Mouse (Mus musculus) intestine, postnatal 0 days (tissue): ENCODE measurements around the gene Tln2. TPM values are rescaled to one million over a fixed set of nuclear protein-coding genes. Genes with fewer than 3 reads are reported as not detected.

ENCODE experiments used
- ATAC-seq: fragments of 200-750 bp; cut with Nextera tagmentation; 2 replicates; pipeline ENCODE4 v1.8.0; 2017; ENCODE audit warnings: mild to moderate bottlenecking, moderate TSS enrichment, moderate library complexity
- H3K27ac ChIP-seq: fragments of 300-500 bp; sonication (generic); 2 replicates; pipeline ENCODE4 v1.5.1; 2014; ENCODE audit warnings: mild to moderate bottlenecking, low read depth, low read length, moderate library complexity
- H3K27me3 ChIP-seq: fragments of 300-500 bp; sonication (generic); replicated peaks from 2 replicates; pipeline ENCODE4 v1.6.1; 2014; ENCODE audit warnings: low read length, mixed read lengths; ENCODE audit not compliant: control insufficient read depth, insufficient read depth
- H3K36me3 ChIP-seq: fragments of 300-500 bp; sonication (generic); 2 replicates; pipeline ENCODE4 v1.6.1; 2014; ENCODE audit warnings: mild to moderate bottlenecking, moderate library complexity; ENCODE audit not compliant: control insufficient read depth, insufficient read depth
- H3K4me1 ChIP-seq: fragments of 300-500 bp; sonication (generic); replicated peaks from 2 replicates; pipeline ENCODE4 v1.6.1; 2014; ENCODE audit warnings: antibody characterized with exemption, low read length, mixed read lengths; ENCODE audit not compliant: control insufficient read depth, insufficient read depth
- H3K4me2 ChIP-seq: fragments of 300-500 bp; sonication (generic); replicated peaks from 2 replicates; pipeline ENCODE4 v1.6.1; 2014; ENCODE audit warnings: low read depth, mild to moderate bottlenecking, moderate library complexity
- H3K4me3 ChIP-seq: fragments of 300-500 bp; sonication (generic); 2 replicates; pipeline ENCODE4 v1.5.1; 2014; ENCODE audit warnings: low read depth, low read length
- H3K9ac ChIP-seq: fragments of 300-500 bp; sonication (generic); 2 replicates; pipeline ENCODE4 v1.6.1; 2014; ENCODE audit warnings: mild to moderate bottlenecking, low read depth, low read length
- H3K9me3 ChIP-seq: fragments of 300-500 bp; sonication (generic); 2 replicates; pipeline ENCODE4 v1.6.1; 2016; ENCODE audit warnings: mixed run types; ENCODE audit not compliant: control insufficient read depth
- CTCF ChIP-seq: sonication (generic); IDR thresholded peaks from 2 replicates; pipeline ENCODE4 v1.5.1; 2016; ENCODE audit warnings: low read depth, mild to moderate bottlenecking, control low read depth, antibody characterized with exemption, moderate library complexity
- WGBS: fragments of 180-500 bp; shearing (Covaris S2); extraction: QIAGEN DNeasy Blood & Tissue Kit; methylation state at CpG from one replicate; pipeline ENCODE4 v1.1.7; 2014; 5-methylcytosine and 5-hydroxymethylcytosine counted together
- polyA plus RNA-seq: library from polyadenylated mRNA; unstranded; fragments of >200 nt; fragmentation: Nextera tagmentation; extraction: Ambion mirVana; gene quantifications from 2 replicates; pipeline ENCODE4 v1.2.1, GENCODE M21; 2015

Gene Tln2
- polyA plus RNA-seq, 1 experiment from 2014 or later, result 8.8 TPM

DNA sequence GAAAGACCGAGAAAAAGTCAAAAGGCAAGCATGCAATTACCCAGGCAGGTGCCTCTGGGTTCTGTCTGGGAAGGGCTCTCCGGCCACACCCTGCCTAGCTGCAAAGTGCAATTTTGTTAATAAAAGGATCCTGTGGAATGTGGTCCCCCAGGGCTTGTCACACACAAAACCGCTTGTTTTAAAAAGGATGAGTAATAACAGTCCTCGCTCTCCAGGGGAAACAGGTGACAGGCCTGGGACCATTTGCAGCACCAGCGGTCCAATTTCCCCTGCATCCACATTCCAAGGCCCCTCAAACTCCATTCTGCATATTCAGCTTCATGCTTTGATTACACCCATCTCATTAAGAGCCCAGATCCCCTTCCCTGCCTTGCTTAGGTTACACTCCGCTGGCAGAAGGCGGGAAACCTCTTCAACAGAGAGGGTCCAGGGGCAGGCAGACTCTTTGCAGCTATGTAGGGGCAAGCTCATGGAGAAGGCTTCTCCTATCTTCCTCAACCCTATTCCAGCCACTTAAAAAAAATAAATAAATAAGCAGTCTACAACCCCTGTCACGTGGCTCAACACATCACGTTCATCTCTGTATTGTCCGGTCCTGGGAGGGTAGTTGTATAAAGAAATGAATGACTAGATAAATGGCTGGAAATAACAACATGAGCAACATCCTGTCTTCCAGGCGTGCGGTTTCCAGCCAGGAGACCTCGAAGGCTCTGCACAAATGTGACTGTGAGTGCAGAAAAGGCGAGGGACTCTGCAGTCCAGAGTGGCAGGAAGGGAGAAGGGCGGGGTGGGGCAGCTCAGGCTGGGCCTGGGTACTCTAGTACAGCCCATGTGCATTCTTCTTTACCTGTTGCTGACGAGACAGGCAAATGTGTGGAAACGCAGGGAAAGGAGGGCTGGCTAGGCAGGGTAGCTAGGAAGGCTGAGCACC is 19.5 kb downstream of the Tln2 start:
- H3K4me1 ChIP-seq, result no peaks in the 10 kb centered on the region
- H3K4me2 ChIP-seq, result no peak overlapping the region
- H3K27me3 ChIP-seq, result no peaks in the 10 kb centered on the region
- H3K9me3 ChIP-seq, result no peaks in the 10 kb centered on the region
- no peak overlapping the region for H3K9ac ChIP-seq
- no peak overlapping the region for H3K27ac ChIP-seq
- WGBS, result 48% methylated on average over 17 of the region's 17 CpGs
- no peaks in the 10 kb centered on the region for H3K36me3 ChIP-seq
- no peak overlapping the region for H3K4me3 ChIP-seq
- TF ChIP-seq CTCF, result no peak
- no peak for ATAC-seq

DNA sequence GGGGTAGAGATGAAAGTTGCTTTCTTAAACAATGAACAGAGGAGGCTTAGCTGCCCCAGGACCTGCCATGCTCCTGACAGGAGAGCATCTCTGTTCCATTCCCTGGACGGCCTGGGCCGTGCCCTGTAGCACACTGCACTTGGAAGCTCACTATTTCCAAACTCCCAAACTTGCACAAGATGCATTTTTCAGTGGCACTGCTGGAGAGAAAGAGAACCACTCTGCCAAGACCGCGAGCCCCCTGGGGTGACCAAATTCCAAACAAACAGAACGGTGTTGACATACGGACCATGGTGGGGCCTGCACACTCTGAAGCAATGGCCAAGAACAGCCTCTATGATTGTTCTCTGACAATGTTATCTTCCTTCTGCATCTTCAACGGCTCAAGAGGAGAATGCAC is 25.1 kb downstream of the Tln2 start:
- Histone ChIP-seq H3K9me3 (no peaks in the 10 kb centered on the region), H3K9ac (no peak overlapping the region), H3K36me3 (no peaks in the 10 kb centered on the region), H3K27ac (no peak overlapping the region), H3K4me1 (no peaks in the 10 kb centered on the region), H3K4me3 (no peak overlapping the region), H3K4me2 (no peak overlapping the region), H3K27me3 (no peaks in the 10 kb centered on the region)
- WGBS, result 50% methylated on average over 7 of the region's 7 CpGs
- ATAC-seq, result no peak
- no peak for TF ChIP-seq CTCF

DNA sequence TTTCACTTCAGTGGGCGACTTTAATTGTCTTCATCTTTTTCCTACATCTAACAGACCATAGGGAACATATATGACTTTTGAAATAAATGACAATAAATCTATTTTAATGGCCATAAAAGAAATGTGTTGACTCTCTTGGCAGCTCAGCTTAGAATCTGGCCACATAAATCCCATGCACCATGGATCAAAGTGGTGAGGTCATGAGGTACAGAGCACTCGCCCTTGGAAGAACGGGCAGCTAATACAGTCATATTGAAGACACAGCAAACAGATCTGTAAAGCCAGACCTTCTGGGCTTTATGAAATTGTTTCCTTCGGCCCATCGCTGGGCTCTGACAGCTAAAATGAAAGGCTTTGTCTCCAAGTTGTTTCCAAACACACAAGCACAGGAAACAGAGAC is 26.2 kb downstream of the Tln2 start:
- TF ChIP-seq CTCF, result no peak
- ATAC-seq, result no peak
- WGBS, result 68% methylated on average over 5 of the region's 5 CpGs

DNA sequence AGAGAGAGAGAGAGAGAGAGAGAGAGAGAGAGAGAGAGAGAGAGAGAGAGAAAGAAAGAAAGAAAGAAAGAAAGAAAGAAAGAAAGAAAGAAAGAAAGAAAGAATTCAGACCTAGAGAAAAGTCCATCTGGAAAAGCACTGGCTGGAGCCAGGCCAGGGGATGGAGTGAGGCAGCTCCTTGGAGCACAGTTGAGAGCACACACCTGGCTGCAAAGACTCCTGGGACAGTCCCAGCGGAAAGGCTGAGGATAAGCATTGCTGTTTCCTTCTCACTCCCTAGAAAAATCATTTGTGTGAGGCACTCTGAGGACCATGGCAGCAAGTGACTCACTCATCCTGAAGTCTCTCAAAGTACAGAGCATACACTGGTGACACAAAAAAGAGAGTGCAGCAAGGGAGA is 26.9 kb downstream of the Tln2 start:
- H3K9me3 ChIP-seq, result no peaks in the 10 kb centered on the region
- no peak overlapping the region for H3K4me2 ChIP-seq
- no peaks in the 10 kb centered on the region for H3K36me3 ChIP-seq
- no peak overlapping the region for H3K4me3 ChIP-seq
- H3K27ac ChIP-seq, result no peak overlapping the region
- ATAC-seq, result no peak
- no peak for TF ChIP-seq CTCF
- H3K9ac ChIP-seq, result no peak overlapping the region
- WGBS, result 59% methylated on average over 1 of the region's 1 CpGs
- H3K27me3 ChIP-seq, result no peaks in the 10 kb centered on the region
- H3K4me1 ChIP-seq, result no peaks in the 10 kb centered on the region

More for the DNA sequence above, 26.2 kb downstream of the Tln2 start:
- no peak overlapping the region for H3K4me2 ChIP-seq
- H3K9me3 ChIP-seq, result no peaks in the 10 kb centered on the region
- H3K4me3 ChIP-seq, result no peak overlapping the region
- H3K4me1 ChIP-seq, result no peaks in the 10 kb centered on the region
- no peaks in the 10 kb centered on the region for H3K36me3 ChIP-seq
- H3K9ac ChIP-seq, result no peak overlapping the region
- H3K27me3 ChIP-seq, result no peaks in the 10 kb centered on the region
- no peak overlapping the region for H3K27ac ChIP-seq

DNA sequence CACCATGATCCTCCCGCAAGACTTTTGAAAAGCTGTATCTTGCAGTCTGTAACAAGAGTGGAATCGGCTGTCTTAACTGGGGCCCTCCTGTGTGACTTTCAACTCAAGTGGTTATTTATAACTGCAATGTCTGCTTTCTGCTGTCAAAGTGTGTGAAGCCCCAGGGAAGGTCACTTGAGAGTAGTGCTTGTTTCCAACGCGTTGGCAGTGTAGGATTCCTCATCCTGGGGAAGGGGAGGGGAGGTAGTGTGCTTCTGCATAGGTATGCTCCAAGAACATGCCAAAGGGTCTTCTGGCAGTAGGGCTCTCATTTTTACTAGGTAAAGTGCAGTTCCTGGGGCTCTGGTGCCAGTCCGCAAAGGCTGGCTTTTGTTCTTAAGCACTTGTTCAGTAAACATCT is 29.9 kb downstream of the Tln2 start:
- Histone ChIP-seq H3K9ac (no peak overlapping the region), H3K36me3 (no peaks in the 10 kb centered on the region), H3K4me1 (no peaks in the 10 kb centered on the region), H3K4me2 (no peak overlapping the region), H3K4me3 (no peak overlapping the region), H3K27me3 (no peaks in the 10 kb centered on the region), H3K9me3 (no peaks in the 10 kb centered on the region), H3K27ac (no peak overlapping the region)
- 70% methylated on average over 5 of the region's 5 CpGs for WGBS
- TF ChIP-seq CTCF, result no peak
- ATAC-seq, result no peak

DNA sequence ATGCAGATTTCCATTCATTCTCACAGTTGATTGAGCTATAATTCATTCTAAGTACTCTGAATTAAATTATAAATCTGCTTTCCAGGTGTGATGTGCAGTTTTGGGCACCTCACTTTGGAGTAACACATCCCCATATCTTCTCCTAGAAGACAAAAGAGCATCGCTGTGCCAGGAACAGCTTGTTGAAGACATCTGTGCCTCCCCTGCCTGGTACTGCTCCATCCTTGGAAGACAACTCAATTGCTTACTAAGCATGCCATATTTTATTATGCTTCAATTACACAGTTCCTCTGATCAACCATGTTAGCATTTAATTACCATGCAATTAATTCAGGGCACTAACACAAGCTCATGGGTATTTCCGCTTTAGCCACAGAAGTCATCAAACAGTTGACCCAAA is 31.8 kb downstream of the Tln2 start:
- no peak overlapping the region for H3K4me3 ChIP-seq
- H3K36me3 ChIP-seq, result no peaks in the 10 kb centered on the region
- no peak for TF ChIP-seq CTCF
- no peak overlapping the region for H3K9ac ChIP-seq
- no peaks in the 10 kb centered on the region for H3K9me3 ChIP-seq
- 94% methylated on average over 2 of the region's 2 CpGs for WGBS
- no peaks in the 10 kb centered on the region for H3K4me1 ChIP-seq
- no peak overlapping the region for H3K27ac ChIP-seq
- ATAC-seq, result no peak
- no peak overlapping the region for H3K4me2 ChIP-seq
- no peaks in the 10 kb centered on the region for H3K27me3 ChIP-seq
